Mouse (Mus musculus) layer of hippocampus, adult 2 months (tissue): ENCODE results near the gene Kif5c. TPM values are rescaled to one million over a fixed set of nuclear protein-coding genes. Genes with fewer than 3 reads are reported as not detected.

Experiments
- DNase-seq, 2 experiments: peaks; one replicate each; pipeline ENCODE4 v3.0.0; 2022; ENCODE audit warnings: low spot score in 2 of 2
- H3K27ac ChIP-seq: fragments of 200-600 bp; 2 replicates; pipeline ENCODE4 v1.8.1; 2022
- H3K4me3 ChIP-seq: fragments of 200-600 bp; 2 replicates; pipeline ENCODE4 v1.8.1; 2022; ENCODE audit warnings: mild to moderate bottlenecking
- CTCF ChIP-seq: fragments of 200-600 bp; conservative IDR thresholded peaks from 2 replicates; pipeline ENCODE4 v1.8.1; 2022; ENCODE audit warnings: antibody characterized with exemption, mild to moderate bottlenecking, moderate library complexity
- total RNA-seq, 2 experiments: library from RNA; stranded (reverse); gene quantifications; 2 replicates each; pipeline ENCODE4 v1.2.3; 2021

Gene Kif5c
- total RNA-seq, 2 experiments from 2014 or later = 467 to 553 TPM

GRCm38 (mm10) chr2:49594886-49595285 is 24.2 kb upstream of the Kif5c start:
- TF ChIP-seq CTCF = no peak
- Histone ChIP-seq H3K4me3 (no peak overlapping the region), H3K27ac (no peak overlapping the region)
- DNase-seq = no peak

DNA sequence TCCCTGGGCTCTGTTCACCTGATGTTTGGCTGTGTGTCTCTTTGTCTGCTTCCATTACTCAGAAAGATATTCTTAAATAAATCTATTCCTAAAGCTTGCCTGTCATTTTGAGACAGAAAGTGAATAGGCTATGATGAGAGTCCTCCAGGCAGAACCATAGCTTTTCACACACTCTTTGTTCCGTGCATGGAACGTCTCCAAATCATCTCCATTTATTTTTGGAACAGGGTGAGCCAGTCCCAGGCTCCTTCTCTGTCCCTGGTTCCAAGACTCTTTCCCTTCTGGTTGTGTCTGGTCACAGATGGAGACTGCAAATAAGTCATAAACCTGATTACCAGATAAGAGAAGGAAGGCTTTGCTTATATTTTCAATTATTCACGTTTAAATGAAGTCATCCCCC is 22.8 kb upstream of the Kif5c start:
- no peak for DNase-seq
- H3K4me3 ChIP-seq = no peak overlapping the region
- H3K27ac ChIP-seq = no peak overlapping the region
- TF ChIP-seq CTCF = no peak

DNA sequence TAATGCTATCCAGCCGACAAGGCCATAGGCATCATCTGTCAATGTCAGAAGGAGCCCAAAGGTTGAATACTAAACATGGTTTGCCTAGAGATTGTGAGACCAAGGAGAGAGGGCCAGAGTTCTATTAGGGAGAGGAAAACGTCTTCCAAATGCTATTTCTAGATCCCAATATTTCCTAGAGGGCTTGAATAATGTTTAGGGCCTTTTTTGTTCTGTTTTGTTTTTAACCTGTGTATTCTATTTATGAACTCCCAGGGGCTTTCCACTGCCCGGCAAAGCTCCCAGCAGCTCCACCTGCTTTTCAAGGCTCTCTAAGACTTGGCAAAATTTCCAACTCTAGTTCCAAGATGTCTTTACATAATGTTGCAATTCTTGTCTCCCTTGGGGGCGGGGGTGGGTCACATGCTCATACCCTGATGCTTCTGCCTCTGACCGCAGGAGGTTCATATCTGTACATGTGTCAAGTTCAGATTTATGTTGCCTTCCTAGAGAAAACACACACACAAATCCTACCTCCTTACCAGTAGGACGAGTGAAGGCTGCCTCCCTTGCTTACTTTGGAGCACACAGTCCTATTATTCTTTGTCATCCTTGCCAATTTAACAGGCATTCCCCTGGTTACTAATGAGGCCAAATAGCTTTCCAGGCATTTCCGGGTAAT is 18.9 kb upstream of the Kif5c start:
- H3K4me3 ChIP-seq = no peak overlapping the region
- DNase-seq = no peak
- no peak overlapping the region for H3K27ac ChIP-seq
- TF ChIP-seq CTCF = no peak

DNA sequence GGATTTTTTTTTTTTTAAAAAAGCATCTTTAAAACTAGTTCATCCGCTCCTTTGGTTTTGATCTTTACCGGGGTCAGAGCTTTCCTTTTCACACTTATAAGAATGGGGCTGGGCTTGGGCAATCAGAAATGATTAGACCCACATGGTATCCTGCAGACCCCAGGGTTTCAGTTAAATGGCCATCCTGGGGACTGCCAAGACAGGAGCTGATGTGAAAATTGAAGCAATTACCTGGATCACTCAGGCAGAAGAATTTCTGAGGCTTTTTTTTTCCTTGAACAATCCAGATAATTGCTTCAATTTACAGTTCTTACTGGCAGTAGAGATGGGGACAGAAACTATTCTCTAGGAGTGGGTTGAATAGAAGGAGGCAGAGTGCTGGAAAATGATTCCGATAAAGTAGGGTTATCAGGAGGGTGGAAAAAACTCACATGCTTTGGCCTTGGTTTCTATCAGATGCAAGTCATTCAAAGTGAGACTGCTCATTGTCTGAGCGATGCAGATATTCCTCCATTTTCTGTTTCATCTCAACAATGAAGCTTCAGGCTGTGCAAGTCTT is 16.2 kb upstream of the Kif5c start:
- Histone ChIP-seq H3K4me3 (no peak overlapping the region), H3K27ac (no peak overlapping the region)
- no peak for TF ChIP-seq CTCF
- DNase-seq = no peak

DNA sequence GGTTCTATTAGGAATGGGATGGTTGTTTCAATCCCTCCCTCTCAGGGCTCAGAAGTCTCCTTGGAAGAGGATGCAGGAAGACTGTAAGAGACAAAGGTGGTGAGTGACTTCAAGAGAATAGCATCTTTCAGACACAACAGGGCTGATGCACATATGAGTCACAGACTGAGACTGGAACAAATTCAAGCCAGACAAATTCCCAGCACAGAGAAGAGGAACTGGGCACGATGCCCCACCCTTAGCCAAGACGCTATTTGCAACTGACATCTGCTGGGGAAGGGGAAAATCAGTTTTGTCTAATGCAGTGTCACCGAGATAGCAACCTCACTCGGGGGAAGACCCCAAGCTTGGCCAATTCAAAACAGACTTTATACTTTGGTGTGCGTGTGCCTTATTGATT is 9.5 kb upstream of the Kif5c start:
- no peak overlapping the region for H3K4me3 ChIP-seq
- TF ChIP-seq CTCF = no peak
- H3K27ac ChIP-seq = no peak overlapping the region
- DNase-seq = peak; percentile 40 to 64

DNA sequence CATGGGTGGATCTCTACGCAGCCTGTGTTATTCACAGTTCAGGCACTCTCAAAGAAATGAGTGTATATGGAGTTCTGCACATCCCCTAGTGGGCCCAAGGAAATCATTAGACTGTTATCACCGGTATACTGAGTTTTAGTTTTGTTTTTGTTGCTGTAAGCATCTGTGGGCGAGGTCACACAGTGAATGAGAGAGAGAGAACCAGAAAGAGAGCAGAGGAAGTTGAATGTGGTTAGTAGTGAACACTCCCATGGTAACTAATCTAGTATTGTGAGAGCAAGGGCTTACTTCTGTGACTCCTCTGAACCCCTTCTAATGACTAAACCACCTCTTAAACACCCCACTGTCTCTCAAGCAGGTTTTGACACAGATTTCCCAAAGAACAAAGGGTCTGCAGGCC is 2.3 kb upstream of the Kif5c start:
- TF ChIP-seq CTCF = no peak
- no peak overlapping the region for H3K27ac ChIP-seq
- no peak overlapping the region for H3K4me3 ChIP-seq
- no peak for DNase-seq

DNA sequence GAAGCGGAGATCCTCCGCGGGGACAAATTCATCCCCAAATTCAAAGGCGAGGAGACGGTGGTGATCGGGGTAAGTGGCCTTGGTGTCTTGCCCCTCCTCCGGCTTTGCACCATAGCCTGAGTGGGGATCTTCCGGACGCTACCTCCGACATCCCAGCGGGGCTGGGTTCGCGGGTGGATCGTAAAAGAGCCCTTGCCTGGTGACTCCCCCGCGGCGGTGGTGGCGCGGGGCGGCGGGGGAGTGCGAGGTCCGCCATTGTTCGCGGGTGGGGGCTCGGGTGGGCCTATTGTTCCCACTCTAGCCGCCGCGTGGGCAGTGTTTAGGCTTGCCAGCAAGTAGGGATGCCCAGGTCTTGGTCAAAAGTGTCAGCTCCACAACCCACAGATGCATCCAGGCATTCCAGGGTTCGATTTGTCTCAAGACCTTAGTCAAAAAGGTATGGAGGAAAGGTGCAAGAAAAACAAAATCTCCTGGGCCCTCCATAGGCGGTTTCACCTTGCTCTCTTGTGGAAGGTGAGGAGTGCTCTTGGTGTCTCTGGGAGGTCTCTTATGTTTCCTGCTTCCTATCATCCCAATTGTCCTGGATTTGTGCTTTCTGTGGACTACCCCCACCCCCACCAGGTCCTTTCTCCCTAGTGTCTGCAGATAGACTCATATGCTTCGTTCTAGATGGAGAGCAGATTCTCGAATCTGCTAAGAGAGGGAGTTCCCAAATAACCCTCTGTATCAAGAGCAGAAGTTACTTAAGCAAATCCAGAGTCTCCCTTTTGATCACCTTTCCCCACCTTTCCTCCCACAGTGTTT is 823 bp downstream of the Kif5c start:
- peak in 1 of 2 experiments; percentile 35 for DNase-seq
- TF ChIP-seq CTCF = no peak
- Histone ChIP-seq H3K27ac (peak overlapping the region; percentile 96), H3K4me3 (peak overlapping the region; percentile 98)

GRCm38 (mm10) chr2:49620626-49621117 is 1.6 kb downstream of the Kif5c start:
- H3K27ac ChIP-seq = peak overlapping the region; percentile 96
- H3K4me3 ChIP-seq = peak overlapping the region; percentile 98
- peak; percentile 62 to 64 for DNase-seq
- TF ChIP-seq CTCF = no peak

DNA sequence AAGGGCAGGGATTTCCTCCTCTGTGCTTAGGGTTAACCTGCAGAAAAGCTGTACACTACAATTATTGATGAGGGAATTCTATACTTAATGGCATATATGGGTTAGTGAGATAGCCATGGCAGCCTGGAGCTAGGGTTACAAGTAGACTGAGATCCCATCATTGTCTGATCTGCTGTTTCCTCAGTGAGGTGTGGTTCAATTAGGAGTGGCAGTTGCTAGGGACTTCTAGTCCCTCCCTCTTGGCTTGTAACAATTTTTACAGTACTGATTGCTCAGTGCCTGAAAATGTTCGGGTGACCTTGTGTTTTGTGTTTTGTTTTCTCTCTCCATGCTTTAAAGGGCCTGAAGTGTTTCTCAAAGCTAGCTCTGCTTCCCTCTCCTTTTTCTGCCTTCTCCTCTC is 2.1 kb downstream of the Kif5c start:
- DNase-seq = no peak
- H3K4me3 ChIP-seq = peak overlapping the region; percentile 98
- peak overlapping the region; percentile 96 for H3K27ac ChIP-seq
- no peak for TF ChIP-seq CTCF

- no peak overlapping the region for H3K27ac ChIP-seq
- no peak for TF ChIP-seq CTCF
- no peak overlapping the region for H3K4me3 ChIP-seq
- no peak for DNase-seq
Observed at GRCm38 (mm10) chr2:49625581-49625980, 6.5 kb downstream of the Kif5c start.

GRCm38 (mm10) chr2:49627611-49628010 is 8.5 kb downstream of the Kif5c start:
- DNase-seq = no peak
- TF ChIP-seq CTCF = 0 out of 2 replicates have a peak, but pooled peaks have one; percentile 14
- no peak overlapping the region for H3K27ac ChIP-seq
- no peak overlapping the region for H3K4me3 ChIP-seq

DNA sequence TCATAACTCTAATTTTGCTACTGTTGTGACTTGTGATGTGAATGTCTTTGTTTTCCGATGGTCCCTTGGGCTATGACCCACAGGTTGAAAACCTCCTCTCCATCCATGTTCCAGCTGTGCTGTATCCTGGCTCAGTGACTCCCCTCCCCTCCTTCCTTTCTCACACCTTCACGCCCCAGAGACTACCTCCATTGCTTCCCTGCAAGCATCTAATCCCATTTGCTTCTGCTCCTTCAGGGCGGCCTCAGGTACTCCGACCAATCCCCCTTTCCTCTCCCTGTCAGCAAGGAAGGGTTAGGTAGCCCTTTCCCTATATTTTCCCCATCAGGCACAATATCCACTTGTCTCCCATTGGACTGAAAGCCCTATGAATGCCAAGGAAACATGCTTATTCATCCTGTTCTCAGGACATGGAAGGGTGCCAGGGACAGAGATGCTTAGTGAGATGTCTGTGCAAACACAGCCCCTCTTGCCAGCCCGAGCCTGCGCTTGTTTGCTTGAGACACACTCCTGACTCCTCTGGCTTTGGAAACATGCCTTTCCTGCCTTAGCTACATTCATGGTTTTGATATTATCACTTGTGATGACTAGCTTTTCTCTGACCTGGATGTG is 9.1 kb downstream of the Kif5c start:
- H3K27ac ChIP-seq = no peak overlapping the region
- TF ChIP-seq CTCF = no peak
- H3K4me3 ChIP-seq = no peak overlapping the region
- no peak for DNase-seq

- DNase-seq = no peak
Observed at GRCm38 (mm10) chr2:49629181-49629580, 10.1 kb downstream of the Kif5c start.

More at GRCm38 (mm10) chr2:49629181-49629580, 10.1 kb downstream of the Kif5c start:
- Histone ChIP-seq H3K4me3 (no peak overlapping the region), H3K27ac (no peak overlapping the region)
- no peak for TF ChIP-seq CTCF
